Mouse (Mus musculus) erythroblast, embryonic 14.5 days (primary cell): Measurements from ENCODE around the gene Foxd3. TPM values are rescaled to one million over a fixed set of nuclear protein-coding genes. Genes with fewer than 3 reads are reported as not detected.

Experiments
- H3K27me3 ChIP-seq: 2 replicates; pipeline ENCODE4 v1.6.1; 2012; ENCODE audit warnings: inconsistent platforms; ENCODE audit not compliant: control insufficient read depth
- H3K36me3 ChIP-seq: 2 replicates; pipeline ENCODE4 v1.6.1; 2012; ENCODE audit warnings: mild to moderate bottlenecking, inconsistent platforms; ENCODE audit not compliant: control insufficient read depth
- H3K4me1 ChIP-seq: 2 replicates; pipeline ENCODE4 v1.6.1; 2012; ENCODE audit warnings: inconsistent platforms; ENCODE audit not compliant: control insufficient read depth
- H3K4me3 ChIP-seq: replicated peaks from 2 replicates; pipeline ENCODE3; 2012; ENCODE audit warnings: moderate library complexity, mild to moderate bottlenecking, inconsistent platforms
- H3K9me3 ChIP-seq: 2 replicates; pipeline ENCODE4 v1.6.1; 2012; ENCODE audit warnings: low read length, inconsistent platforms, mixed read lengths; ENCODE audit not compliant: control insufficient read depth
- GATA1 ChIP-seq: IDR thresholded peaks from 2 replicates; pipeline ENCODE4 v1.6.1; 2012; ENCODE audit warnings: low read length, inconsistent platforms, mixed read lengths
- TAL1 ChIP-seq: IDR thresholded peaks from 3 replicates; pipeline ENCODE4 v1.6.1; 2012; ENCODE audit warnings: low read length, inconsistent platforms, mixed read lengths
- polyA plus RNA-seq: library from polyadenylated mRNA; stranded (reverse); fragments of >175 nt; gene quantifications from 2 replicates; pipeline ENCODE4 v1.2.3, GENCODE M21; 2012

Foxd3 gene
- polyA plus RNA-seq, 1 experiment: not detected

- no peaks in the 10 kb centered on the region for H3K9me3 ChIP-seq
- H3K4me1 ChIP-seq: no peaks in the 10 kb centered on the region
- TF ChIP-seq GATA1 (no peak), TAL1 (no peak)
- no peaks in the 10 kb centered on the region for H3K36me3 ChIP-seq
- H3K4me3 ChIP-seq: no peak overlapping the region
- peaks cover 31% of the 10 kb centered on the region for H3K27me3 ChIP-seq
Observed at GRCm38 (mm10) chr4:99645560-99645959, 10.5 kb upstream of the Foxd3 start.

DNA sequence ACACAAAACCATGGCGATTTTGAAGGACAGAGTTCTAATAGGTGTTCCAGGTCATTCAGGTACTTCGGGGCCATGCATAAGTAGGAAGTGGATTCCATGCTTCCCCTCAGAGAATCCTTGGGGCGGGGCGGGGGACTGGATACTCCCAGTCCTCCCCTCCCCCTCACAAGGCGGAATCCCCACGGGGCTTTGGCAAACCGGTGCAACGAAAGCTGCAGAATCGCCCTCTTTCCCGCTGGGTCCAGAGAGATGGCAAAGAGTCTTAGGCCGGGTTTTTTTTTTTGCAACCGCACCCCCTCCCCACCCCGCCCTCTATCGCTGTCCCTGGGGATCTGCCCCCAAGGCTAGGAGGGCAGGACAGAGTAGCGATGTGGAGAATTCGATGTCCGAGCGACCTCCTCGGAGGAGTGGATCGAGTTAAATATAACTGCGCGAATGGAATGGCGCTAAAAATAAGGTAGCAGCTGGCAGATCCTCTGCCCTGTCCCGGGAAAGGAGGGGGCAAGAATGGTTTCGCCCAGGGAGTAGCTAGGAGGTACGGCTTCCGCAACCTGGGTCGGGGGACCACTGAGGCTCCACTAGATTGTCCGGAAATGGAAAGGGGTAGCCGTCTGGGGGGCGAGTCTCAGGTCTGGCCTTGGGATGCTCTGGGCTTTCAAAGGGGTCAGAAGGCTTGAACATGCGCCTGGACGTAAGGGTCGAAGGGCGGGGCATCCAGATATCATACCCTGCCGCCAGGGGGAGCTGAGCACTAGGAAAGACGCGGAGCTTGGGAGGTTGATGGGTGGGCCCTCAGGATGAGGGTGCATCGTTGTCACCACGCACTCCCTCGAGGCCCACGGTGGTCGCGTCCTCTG lies 5.8 kb upstream of the Foxd3 start:
- H3K9me3 ChIP-seq: no peaks in the 10 kb centered on the region; the same call in 1 of the 2 replicates
- no peak overlapping the region for H3K4me3 ChIP-seq
- peaks cover 78% of the 10 kb centered on the region for H3K27me3 ChIP-seq
- no peaks in the 10 kb centered on the region for H3K4me1 ChIP-seq
- no peak for TF ChIP-seq TAL1
- no peak for TF ChIP-seq GATA1
- no peaks in the 10 kb centered on the region for H3K36me3 ChIP-seq

GRCm38 (mm10) chr4:99650945-99651690 lies 5.0 kb upstream of the Foxd3 start:
- TF ChIP-seq GATA1 (no peak), TAL1 (no peak)
- H3K4me3 ChIP-seq: no peak overlapping the region

DNA sequence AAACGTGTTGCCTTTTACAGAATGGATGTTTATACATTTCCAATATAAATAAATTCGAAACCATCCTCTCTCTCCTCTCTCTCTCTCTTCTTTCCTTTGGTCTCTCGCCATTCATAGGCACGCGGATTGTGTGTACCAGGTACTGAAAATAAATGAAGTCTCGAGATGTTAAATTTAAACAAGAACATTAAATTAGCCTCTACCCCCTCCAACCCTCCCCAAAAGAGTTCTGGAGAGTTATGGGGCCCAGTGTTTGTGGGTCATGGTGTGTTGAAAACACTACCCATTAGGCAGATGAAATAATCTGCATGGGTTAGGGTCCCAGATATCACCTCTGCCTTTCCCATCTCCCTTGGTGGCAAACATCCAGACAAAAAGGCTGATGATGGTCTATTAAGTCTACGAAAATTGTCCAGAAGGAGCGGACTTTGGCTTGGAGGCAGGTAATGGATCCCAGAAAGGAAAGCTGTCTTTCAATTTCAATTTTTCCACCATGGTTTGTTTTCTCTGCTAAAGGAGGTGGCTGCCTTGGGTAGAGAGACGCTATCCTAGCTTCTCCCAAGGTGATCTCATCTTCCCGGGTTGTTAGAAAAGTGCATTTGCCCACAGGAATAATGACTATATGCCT lies 4.2 kb upstream of the Foxd3 start:
- peaks cover 5% of the 10 kb centered on the region; the same call in 1 of the 2 replicates for H3K9me3 ChIP-seq
- no peak overlapping the region for H3K4me3 ChIP-seq
- no peaks in the 10 kb centered on the region for H3K36me3 ChIP-seq
- no peak for TF ChIP-seq GATA1
- TF ChIP-seq TAL1: no peak
- no peaks in the 10 kb centered on the region for H3K4me1 ChIP-seq
- H3K27me3 ChIP-seq: peaks cover 94% of the 10 kb centered on the region

More at GRCm38 (mm10) chr4:99650945-99651690, 5.0 kb upstream of the Foxd3 start:
- Histone ChIP-seq H3K27me3 (peaks cover 86% of the 10 kb centered on the region), H3K36me3 (no peaks in the 10 kb centered on the region), H3K9me3 (no peaks in the 10 kb centered on the region; the same call in 1 of the 2 replicates), H3K4me1 (no peaks in the 10 kb centered on the region)

- Histone ChIP-seq H3K9me3 (peaks cover 5% of the 10 kb centered on the region; the same call in 1 of the 2 replicates), H3K27me3 (peaks cover 99% of the 10 kb centered on the region)
Observed at GRCm38 (mm10) chr4:99652576-99653210, 3.4 kb upstream of the Foxd3 start.

GRCm38 (mm10) chr4:99653216-99653607 lies 2.9 kb upstream of the Foxd3 start:
- Histone ChIP-seq H3K9me3 (peaks cover 8% of the 10 kb centered on the region; the same call in 1 of the 2 replicates), H3K36me3 (no peaks in the 10 kb centered on the region), H3K4me3 (no peak overlapping the region), H3K4me1 (no peaks in the 10 kb centered on the region), H3K27me3 (peaks cover 100% of the 10 kb centered on the region)
- no peak for TF ChIP-seq GATA1
- no peak for TF ChIP-seq TAL1

More at GRCm38 (mm10) chr4:99652576-99653210, 3.4 kb upstream of the Foxd3 start:
- no peaks in the 10 kb centered on the region for H3K36me3 ChIP-seq
- no peak for TF ChIP-seq GATA1
- TF ChIP-seq TAL1: no peak
- H3K4me3 ChIP-seq: no peak overlapping the region
- H3K4me1 ChIP-seq: no peaks in the 10 kb centered on the region

DNA sequence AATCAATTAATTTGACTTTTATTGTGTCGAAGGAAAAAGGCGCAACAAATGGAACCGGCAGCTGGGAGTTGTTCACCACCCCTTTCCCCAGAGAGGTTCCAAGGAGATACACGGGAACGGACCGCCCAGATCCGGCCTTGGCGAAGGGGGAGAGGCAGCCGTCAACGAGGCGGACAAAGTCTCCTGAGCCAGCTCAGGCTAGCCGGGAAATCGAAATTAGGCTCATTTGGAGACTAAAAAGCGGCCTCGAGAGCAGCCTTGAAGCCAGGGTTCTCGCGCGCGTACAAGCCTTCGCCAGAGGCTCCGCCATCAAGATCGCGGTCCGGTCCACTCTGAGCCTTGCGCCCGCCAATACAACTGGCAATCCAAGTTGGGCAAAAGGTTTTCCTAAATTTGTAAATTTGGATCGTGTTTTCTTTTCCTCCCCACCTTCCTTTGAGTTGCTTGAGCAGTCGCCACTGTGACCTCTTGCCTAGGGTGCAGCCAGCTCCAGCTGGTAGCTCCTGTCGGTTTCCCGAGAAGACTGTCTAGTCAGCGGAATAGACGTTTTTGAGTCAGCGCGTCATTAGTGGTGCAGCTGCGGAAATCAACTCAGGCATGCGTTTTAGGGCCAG lies 2.4 kb upstream of the Foxd3 start:
- no peak overlapping the region for H3K4me3 ChIP-seq
- no peaks in the 10 kb centered on the region for H3K36me3 ChIP-seq

GRCm38 (mm10) chr4:99654621-99655296 lies 1.3 kb upstream of the Foxd3 start:
- H3K4me3 ChIP-seq: no peak overlapping the region
- H3K36me3 ChIP-seq: no peaks in the 10 kb centered on the region
- H3K27me3 ChIP-seq: peaks cover 100% of the 10 kb centered on the region
- peaks cover 8% of the 10 kb centered on the region; the same call in 1 of the 2 replicates for H3K9me3 ChIP-seq
- no peak for TF ChIP-seq TAL1
- TF ChIP-seq GATA1: no peak
- H3K4me1 ChIP-seq: no peaks in the 10 kb centered on the region

More for the DNA sequence above, 2.4 kb upstream of the Foxd3 start:
- Histone ChIP-seq H3K4me1 (no peaks in the 10 kb centered on the region), H3K27me3 (peaks cover 100% of the 10 kb centered on the region), H3K9me3 (peaks cover 8% of the 10 kb centered on the region; the same call in 1 of the 2 replicates)
- TF ChIP-seq TAL1: no peak
- no peak for TF ChIP-seq GATA1
